Mouse (Mus musculus): ENCODE data around the gene Jazf1. TPM values are rescaled to one million over a fixed set of nuclear protein-coding genes. Genes with fewer than 3 reads are reported as not detected.

Gene Jazf1
- polyA plus RNA-seq, 1 experiment: 20.6 TPM

DNA sequence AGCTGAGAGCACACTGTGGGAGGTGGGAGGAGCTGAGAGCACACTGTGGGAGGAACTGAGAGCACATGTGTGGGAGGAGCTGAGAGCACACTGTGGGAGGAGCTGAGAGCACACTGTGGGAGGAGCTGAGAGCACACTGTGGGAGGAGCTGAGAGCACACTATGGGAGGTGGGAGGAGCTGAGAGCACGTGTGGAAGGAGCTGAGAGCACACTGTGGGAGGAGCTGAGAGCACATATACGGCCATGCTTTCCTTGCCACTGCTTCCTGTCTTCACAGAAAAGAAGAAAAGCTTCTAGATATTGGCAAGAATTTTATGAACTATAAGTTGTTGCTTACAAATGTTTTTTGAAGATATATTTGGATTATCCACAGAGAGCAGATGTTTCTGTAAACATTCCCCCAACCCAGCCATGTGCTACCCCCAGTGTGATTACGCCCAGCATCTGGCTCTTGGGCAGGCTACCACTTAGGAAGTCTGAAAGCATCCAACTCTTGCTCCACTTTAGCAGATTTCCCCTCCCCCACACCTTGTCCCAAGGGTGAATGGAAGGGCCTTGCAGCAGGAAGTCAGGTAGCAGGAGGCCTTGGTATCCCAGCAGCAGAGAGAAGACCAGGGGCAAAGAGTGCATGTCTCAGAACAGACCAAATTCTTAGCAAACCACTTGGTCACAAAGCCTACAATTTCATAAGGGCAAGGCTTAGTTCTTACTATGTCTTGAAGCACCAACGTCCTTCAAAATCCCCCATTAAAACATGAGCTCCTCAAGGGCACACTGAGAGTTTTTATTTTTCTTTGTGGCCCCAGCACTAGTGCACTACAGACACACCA, 105.6 kb downstream of the Jazf1 start:
- no peak for DNase-seq (ENCODE audit: extremely low spot score in 1 of 2, low spot score in 1 of 2)

DNA sequence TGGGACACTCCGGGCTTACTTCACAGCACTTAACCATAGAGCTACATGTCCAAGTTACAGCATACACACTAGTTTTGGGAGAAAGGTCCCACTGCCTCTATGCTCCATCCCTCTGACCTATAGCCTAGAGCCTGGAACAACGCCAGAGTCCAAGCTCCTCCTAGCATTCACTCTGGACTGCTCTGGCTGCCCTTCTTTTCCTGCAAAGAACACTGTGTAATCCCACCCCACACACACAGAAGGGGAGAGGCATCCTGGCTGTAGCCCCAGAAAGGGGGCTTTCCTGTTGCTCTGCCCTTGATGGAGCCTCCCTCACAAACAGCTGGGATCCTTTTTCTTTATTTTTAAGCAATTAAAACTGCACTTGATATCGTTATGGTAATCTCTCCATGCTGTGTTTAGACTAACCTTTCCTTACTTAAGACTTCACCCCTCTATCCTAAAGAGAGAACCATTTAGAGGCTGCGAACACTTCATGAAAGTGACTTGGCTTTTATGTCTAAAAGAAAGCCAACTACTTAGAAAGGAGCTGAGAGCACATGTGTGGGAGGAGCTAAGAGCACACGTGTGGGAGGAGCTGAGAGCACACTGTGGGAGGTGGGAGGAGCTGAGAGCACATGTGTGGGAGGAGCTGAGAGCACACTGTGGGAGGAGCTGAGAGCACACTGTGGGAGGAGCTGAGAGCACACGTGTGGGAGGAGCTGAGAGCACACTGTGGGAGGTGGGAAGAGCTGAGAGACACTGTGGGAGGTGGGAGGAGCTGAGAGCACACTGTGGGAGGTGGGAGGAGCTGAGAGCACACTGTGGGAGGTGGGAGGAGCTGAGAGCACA, 106.6 kb downstream of the Jazf1 start:
- no peak for DNase-seq (ENCODE audit: extremely low spot score in 1 of 2, low spot score in 1 of 2)

DNA sequence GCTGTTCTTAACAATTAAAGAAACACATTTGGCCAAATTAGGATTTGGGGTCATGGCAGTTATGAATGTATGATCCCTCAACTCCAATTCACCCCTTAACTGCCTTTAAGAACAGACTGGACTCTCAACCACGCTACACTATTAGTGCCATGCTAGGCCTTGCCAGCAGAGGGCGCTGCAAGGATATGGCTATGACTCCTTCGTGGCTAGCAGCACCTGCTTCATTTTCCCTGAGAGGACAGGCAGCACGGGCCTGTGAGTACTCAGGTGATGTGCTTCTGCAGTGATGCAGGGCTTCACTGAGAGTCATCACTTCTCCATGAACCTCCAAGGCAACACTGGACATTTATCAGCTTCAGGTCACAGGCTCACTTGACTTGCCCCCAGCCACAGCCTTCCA, 110.7 kb downstream of the Jazf1 start:
- DNase-seq (ENCODE audit: extremely low spot score in 1 of 2, low spot score in 1 of 2): peak in 1 of 2 experiments; percentile 84

DNA sequence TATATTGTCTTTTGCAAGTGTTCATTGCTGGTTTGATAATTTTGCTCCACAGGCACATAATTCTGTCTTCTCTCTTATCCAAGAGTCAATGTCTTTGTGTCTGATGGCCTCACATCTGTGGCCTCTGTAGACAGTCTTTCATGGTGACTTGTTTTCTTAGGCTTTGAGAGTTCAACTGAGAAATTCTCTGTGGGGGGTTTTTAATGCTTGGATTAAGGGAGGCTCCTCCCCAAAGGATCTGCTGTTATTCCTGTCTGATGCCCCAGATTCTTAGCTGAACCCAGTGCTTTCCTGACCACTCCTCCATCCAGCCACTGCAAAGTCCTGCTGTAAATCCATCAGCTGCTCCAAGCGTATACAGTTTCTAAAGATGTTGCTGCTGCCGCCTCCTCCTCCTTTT, 112.3 kb downstream of the Jazf1 start:
- DNase-seq (ENCODE audit: extremely low spot score in 1 of 2, low spot score in 1 of 2): no peak

DNA sequence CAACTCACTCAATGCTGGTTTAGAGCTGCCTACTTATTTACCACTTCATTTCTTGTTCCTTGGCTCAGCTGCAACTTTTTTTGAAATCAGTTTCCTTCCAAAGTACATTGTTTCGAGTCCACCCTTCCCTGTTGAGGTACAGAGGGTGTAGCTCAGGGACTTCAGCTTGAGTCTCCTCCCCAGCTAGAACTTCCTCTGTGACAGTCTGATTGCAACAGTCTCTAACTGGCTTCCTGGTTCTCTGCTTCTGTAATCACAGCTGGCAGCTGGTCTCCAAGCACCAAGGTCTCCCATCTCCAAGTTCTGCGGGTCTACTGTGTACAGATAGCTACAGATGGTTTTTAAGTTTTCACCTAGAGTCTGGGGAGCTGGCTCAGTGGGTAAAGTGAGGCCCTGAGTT, 113.1 kb downstream of the Jazf1 start:
- DNase-seq (ENCODE audit: extremely low spot score in 1 of 2, low spot score in 1 of 2): no peak

DNA sequence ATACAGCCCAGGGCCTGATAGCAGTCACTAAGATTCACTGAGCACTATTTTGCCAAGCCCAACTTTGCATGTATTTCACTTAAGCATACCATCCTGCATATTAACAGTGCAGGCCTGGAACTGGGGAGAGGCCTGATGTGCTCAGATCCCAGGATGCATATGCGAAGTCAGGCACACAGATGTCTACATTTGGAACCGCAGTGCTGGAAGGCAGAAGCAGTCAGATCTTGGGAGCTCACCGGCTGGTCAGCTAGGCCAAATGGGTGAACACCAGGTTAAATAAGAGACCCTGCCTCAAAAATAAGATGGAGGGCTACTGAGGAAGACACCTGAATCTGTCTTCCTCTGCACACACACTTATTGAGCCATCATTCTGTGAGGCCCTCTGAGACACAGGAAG, 113.6 kb downstream of the Jazf1 start:
- no peak for DNase-seq (ENCODE audit: extremely low spot score in 1 of 2, low spot score in 1 of 2)

DNA sequence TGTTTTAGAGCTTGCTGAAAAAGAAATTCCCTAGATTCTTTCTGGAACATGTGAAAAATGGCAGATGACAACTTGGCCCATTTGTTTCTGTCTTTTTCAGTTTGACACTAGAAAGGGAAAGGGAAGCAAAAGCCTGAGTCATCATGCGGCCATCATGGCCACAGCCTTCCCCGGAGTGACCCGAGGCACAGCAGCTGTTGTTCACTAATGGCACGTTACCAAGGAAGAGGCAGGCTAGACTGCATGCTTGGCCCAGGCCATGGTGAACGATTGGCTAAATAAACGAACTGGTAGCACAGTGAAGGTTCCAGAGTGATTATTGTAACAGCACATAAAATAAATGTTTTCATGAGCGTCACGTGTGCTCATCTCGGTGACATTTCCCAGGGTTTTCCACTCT, 114.0 kb downstream of the Jazf1 start:
- DNase-seq (ENCODE audit: extremely low spot score in 1 of 2, low spot score in 1 of 2): no peak

DNA sequence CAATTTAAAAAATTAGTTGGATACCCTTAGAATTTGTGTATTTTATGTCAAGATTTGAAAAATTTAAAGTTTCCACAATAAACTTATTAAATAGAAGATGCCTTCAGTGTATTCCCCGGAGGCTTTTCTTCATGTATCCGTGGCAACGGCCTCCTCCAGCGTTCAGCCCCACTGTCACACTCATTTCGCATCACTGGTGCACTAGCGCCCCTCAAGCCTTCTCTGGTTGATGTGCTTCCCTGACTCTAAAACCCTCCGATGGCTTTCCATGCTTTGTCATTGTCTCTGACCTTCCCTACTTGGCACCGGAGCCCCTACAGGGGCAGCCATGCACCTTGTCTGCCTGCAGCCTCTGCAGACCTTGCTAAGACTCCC, 115.9 kb downstream of the Jazf1 start:
- no peak for DNase-seq (ENCODE audit: extremely low spot score in 1 of 2, low spot score in 1 of 2)

DNA sequence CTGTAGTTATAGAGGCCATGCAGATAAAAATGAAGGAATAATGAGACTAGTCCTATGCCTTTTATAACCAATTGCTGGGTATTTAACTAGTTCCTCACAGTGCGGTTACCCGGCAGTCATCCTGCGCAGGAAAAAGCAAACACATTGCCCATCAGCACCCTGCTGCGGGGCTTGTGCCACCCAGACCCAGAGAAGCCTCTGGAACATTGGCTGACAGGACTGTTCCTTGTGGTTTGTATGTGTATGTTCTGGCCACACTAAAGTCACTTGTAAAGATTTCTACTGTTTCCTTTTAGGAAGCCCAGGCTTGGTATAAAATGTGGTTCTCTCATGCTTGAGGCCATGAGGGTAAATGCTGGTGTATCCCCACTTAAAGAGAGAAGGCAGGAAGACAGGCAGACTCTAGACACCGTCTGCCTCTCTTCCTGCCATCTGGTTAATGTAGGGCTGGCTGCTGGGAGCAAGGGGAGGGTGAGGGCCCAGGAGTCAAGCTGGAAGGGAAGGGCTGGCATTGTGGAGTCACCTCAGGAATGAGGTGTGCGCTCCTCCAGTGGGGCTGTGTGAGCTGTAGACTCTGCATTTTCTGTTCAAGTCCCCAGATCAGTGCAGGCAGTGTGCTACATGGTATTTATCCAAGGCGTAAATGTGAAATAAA, 116.4 kb downstream of the Jazf1 start:
- DNase-seq (ENCODE audit: extremely low spot score in 1 of 2, low spot score in 1 of 2): no peak

DNA sequence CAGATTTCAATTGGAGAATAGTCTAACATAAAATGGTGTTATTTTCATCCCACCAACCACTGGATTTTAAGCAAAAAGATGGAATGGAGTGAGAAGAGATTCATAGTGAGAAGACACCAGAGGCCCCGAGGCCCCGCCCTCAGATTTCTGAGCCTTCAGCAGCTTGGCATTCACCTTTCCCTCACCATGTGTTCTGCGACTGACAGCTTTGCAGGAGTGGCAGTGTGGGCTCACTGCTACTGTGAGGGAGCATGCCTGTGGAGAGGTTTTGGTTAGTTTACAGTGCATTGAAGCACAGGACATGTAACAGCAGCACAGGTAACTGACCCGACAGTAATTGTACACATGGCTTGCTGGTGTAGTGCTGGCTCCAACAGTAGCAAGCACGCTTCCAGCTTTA, 118.1 kb downstream of the Jazf1 start:
- no peak for DNase-seq (ENCODE audit: extremely low spot score in 1 of 2, low spot score in 1 of 2)

DNA sequence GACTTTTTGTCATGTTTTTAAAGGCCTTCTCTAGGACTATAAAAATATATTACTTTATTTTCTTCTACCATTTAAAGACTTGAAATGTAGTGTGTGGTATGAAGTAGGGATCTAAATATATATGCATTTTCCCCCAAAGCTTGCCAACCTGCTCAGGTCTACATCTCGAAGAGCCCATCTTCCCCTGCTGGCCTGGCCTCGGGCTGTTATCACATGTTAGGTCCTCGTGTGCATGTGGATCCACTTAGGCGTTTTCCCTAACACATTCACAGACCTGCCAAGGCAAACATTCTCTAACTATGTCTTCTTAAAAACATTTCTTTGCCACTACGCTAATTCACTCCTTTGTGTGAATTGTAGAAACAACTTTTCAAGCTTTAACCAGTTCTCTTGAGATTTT, 125.9 kb downstream of the Jazf1 start:
- no peak for DNase-seq (ENCODE audit: extremely low spot score in 1 of 2, low spot score in 1 of 2)

DNA sequence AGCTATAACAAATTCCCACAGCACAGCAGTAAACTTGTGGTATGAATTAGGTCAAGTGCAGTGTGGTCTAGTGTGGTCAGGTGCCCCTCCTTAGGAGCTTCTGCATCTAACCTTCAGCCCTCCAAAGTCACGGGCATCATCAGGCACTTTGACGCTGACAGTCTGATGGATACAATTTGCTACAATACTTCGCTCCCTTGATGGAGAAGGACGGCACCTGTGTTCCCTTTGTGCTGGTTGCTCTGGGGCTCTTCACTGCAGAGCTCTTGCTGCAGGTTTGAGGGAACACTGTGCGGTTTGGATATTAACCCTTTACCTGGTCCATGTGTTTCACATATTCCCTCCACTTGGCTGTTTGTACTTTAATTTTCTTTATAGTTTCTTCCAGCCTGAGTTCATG, 126.3 kb downstream of the Jazf1 start:
- DNase-seq (ENCODE audit: extremely low spot score in 1 of 2, low spot score in 1 of 2): no peak

DNA sequence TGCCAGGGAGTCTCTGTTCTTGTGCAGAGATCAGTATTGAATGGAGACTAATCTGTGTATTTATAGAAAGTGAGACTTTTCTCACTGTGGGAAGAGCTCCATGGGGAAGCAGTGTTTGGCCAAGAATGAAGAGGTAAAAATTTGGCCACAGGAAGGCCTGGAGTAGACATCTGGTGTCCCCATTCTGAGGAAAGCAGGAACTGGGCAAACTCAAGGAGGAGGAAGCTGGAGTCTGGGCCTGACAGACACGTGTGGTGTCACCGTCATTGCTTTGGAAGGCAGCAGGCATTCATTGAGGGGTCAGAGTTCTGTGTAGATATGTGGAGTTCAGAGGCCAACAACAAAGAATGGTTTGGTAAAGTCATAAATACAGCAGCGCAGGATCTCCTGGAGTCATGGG, 130.5 kb downstream of the Jazf1 start:
- no peak for DNase-seq (ENCODE audit: extremely low spot score in 1 of 2, low spot score in 1 of 2)

DNA sequence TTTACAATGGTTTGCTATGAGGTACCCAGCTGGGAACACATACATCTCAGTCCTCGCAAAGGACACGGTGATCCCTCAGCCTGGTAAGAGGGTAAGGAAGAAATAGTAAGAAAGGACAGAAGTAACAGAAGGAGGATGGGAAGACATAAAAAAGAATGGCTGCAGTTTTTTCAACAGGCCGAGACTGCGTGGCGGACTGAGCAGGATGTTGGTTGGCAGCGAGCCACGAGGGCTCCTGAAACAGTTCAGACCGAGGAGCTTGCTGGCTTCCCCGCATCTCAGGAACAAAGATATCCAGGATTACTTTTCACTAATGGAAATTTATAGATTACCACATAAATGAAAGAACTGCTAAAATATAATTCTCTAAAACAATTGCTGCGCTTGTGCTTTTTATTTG, 131.4 kb downstream of the Jazf1 start:
- DNase-seq (ENCODE audit: extremely low spot score in 1 of 2, low spot score in 1 of 2): peak in 1 of 2 experiments; percentile 57

DNA sequence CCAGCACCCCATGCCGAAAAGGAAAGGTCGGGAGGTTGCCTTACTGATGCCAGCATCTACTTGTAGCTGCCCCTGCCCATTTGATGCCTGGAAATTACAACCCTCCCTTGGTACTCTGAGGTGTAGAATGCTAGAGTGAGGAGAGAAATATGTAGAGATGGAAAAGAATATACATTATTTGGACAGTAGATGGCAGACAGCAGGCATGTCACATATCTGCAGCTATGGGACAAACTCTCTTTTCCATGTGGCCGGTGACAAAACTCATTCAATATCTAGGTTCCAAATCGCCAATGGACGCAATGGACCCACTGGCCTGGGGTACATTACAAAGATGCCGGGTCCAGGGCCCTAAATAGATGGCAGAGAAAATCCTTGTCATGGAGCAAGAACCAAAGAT, 134.4 kb downstream of the Jazf1 start:
- no peak for DNase-seq (ENCODE audit: extremely low spot score in 1 of 2, low spot score in 1 of 2)

DNA sequence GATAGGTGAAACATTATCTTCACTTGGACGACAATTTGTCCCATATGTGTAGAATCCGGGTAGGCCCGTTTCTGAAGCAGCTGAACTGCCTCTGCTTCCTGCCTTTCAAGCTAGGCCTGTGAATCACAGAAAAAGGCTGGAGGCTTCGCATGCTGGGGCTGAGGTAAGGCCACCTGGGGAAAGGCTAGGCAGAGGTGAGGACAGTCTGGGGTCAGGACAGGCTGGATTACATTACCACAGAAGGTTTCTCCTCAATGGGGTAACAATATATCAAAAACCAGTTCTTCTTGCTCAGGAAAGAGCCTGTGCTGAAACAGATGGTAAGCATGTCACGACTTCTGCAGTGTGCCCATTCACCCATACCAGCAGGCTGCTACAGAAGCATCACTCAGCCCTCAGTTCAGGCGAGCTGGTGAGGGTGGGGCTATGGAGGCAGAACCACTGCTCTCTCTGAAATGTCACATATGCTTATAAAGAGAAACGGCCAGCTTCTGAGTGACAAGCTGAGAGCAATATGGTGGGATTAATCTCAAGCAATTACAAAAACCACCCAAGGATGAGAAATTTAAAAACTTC, 135.7 kb downstream of the Jazf1 start:
- DNase-seq (ENCODE audit: extremely low spot score in 1 of 2, low spot score in 1 of 2): no peak

DNA sequence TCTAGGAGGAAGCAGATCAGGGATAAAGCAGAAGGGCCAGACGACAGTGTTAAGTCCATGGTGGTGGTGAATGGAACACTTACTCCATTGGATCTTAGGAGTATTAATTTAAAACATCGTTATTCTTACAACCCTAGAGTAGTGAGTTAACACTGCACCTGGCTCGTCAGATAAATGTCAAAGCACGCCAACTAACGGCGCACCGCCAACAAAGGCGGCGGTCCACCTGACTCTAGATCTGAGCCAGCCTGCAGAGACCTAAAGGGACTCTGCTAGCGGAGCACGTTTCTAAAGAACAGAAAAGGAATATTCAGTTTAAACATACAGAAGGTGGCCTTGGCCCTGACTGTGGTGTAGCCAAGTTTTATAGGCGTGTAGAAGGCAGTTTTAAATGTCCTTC, 139.1 kb downstream of the Jazf1 start:
- no peak for DNase-seq (ENCODE audit: extremely low spot score in 1 of 2, low spot score in 1 of 2)

DNA sequence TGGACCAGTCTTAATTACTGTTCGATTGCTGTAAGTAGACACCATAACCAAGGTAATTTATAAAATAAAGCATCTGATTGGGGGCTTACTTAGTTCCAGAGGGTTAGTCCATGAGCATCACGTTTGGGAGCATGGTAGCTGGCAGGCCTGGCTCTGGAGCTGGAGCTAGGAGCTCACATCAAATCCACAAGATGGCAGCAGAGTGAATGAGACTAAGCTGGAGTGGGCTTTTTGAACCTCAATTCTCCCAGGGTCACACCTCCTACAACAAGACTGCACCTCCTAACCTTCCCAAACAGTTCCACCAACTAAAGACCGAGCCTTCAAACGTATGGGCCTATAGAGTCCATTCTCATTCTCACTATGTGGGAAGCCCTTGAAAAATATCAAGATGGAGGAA, 141.5 kb downstream of the Jazf1 start:
- no peak for DNase-seq (ENCODE audit: extremely low spot score in 1 of 2, low spot score in 1 of 2)

DNA sequence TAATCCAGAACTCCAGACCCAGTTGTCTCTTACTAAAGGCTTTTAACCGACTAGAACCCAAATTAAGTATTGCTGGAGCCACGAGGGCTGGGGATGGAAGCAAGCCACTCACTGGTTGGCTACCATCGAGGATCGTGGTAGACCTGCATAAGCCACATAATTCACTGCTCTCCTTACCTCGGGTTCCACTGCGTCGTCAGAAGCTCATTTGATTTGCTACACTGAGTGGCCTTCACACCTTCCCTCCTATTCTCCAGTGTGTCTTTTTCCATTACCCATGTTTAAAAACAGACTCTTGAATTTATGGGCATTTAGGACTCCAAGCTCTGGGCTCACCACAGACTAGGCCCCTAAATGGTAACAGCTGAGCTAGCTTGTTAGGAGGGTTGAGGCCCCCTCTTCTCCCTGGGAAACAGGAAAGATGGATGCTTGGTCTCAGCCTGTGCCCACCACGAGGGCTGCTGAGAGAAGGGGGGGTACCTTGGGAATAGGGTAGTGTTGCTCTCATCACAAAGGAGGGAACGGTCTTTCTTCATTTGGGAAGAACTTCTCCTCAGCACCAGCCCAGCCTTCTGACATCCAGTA, 142.9 kb downstream of the Jazf1 start:
- no peak for DNase-seq (ENCODE audit: extremely low spot score in 1 of 2, low spot score in 1 of 2)

DNA sequence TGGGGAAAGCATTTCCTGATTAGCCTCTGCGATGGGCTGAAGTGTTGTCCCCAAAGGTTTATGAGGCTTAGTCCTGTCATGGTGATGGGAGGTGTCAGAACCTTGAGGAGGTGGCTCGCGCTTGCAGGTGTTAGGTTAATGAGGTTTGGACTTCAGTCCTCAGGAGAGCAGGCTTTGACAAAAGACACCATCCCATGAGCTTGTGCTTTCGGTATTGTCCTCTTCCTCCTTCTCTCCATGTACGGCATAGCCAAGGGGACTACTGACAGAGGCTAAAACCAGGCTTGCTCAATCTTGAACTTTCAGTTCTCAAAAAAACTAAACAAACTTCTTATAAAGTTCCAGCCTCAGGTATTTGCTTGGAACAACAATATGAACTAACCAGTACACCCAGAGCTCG, 147.2 kb downstream of the Jazf1 start:
- DNase-seq (ENCODE audit: extremely low spot score in 1 of 2, low spot score in 1 of 2): no peak

DNA sequence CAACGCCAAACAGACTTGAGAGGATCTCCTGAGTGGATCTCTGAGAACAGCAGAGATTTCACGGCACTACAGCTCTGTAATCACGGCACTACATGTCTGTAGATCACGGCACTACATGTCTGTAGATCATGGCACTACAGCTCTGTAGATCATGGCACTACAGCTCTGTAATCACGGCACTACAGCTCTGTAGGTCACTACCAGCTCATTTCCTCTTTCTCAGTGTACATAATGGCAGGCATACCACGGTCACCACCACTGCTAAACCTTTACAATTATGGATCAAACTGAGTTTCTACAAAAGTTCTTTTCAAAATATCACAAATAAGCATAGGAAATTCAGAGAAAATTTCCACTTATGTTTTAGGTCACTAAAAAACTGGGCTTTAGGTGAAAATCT, 147.7 kb downstream of the Jazf1 start:
- DNase-seq (ENCODE audit: extremely low spot score in 1 of 2, low spot score in 1 of 2): no peak

Measured in frontal cortex, adult 2 months (tissue).